Mouse (Mus musculus): ENCODE data around the gene Rere. TPM values are rescaled to one million over a fixed set of nuclear protein-coding genes. Genes with fewer than 3 reads are reported as not detected.
"Not testable (repeated sequence)": the region's sequence is repeated elsewhere in the genome, so short reads cannot be mapped to it uniquely, and the experiment has no call there.

The Rere gene
- total RNA-seq, 1 experiment: 21.7 TPM

GRCm38 (mm10) chr4:150272725-150273124, 8.7 kb upstream of the Rere start:
- H3K36me3 ChIP-seq (ENCODE audit: control insufficient read depth, insufficient read depth, low read length, poor library complexity, severe bottlenecking): no peaks in the 10 kb centered on the region
- H3K4me1 ChIP-seq (ENCODE audit: control insufficient read depth in 2 of 2, insufficient read depth in 2 of 2, low read length in 2 of 2, poor library complexity in 1 of 2): peaks cover 0 to 13% of the 10 kb centered on the region in 2 experiments; a peak in 1 of 4 replicates
- no peak overlapping the region for H3K4me3 ChIP-seq (ENCODE audit: insufficient read depth in 1 of 2, low read depth in 1 of 2, low read length in 2 of 2, poor library complexity in 1 of 2, severe bottlenecking in 1 of 2)
- TF ChIP-seq MAFK (IDR thresholded peaks at IDR 0.05; ENCODE audit: insufficient read depth, low read depth, low read length) (no peak), ZNF384 (IDR thresholded peaks at IDR 0.05; ENCODE audit: low read depth, low read length) (no peak), HCFC1 (IDR thresholded peaks at IDR 0.05; ENCODE audit: borderline replicate concordance, insufficient read depth, low read length) (no peak), ZC3H11A (IDR thresholded peaks at IDR 0.05; ENCODE audit: borderline replicate concordance, low read depth, low read length) (no peak), CHD2 (IDR thresholded peaks at IDR 0.05; ENCODE audit: low read depth, low read length) (no peak)
- no peak overlapping the region for H3K27ac ChIP-seq (ENCODE audit: insufficient read depth, low read depth, low read length, poor library complexity, severe bottlenecking)
- no peak overlapping the region for H3K9ac ChIP-seq (ENCODE audit: insufficient read depth, low read depth, low read length, poor library complexity, severe bottlenecking)
- H3K9me3 ChIP-seq (ENCODE audit: control insufficient read depth, insufficient read depth, low read depth, low read length): no peaks in the 10 kb centered on the region
- no peak for DNase-seq (ENCODE audit: low read depth, low spot score)
- in situ Hi-C loops (cut with MboI; ENCODE audit: low sequenced_read_pairs in 2 of 2, unreplicated experiment in 2 of 2): no loop called here

GRCm38 (mm10) chr4:150275531-150275930, 5.9 kb upstream of the Rere start:
- no peak overlapping the region for H3K4me3 ChIP-seq (ENCODE audit: insufficient read depth in 1 of 2, low read depth in 1 of 2, low read length in 2 of 2, poor library complexity in 1 of 2, severe bottlenecking in 1 of 2)
- TF ChIP-seq HCFC1 (IDR thresholded peaks at IDR 0.05; ENCODE audit: borderline replicate concordance, insufficient read depth, low read length): no peak
- no peak for TF ChIP-seq ZC3H11A (IDR thresholded peaks at IDR 0.05; ENCODE audit: borderline replicate concordance, low read depth, low read length)
- TF ChIP-seq CHD2 (IDR thresholded peaks at IDR 0.05; ENCODE audit: low read depth, low read length): no peak
- no peak for TF ChIP-seq MAFK (IDR thresholded peaks at IDR 0.05; ENCODE audit: insufficient read depth, low read depth, low read length)
- no peak for TF ChIP-seq ZNF384 (IDR thresholded peaks at IDR 0.05; ENCODE audit: low read depth, low read length)
- in situ Hi-C loops (cut with MboI; ENCODE audit: low sequenced_read_pairs in 2 of 2, unreplicated experiment in 2 of 2): no loop called here
- H3K9me3 ChIP-seq (ENCODE audit: control insufficient read depth, insufficient read depth, low read depth, low read length): no peaks in the 10 kb centered on the region
- no peak for DNase-seq (ENCODE audit: low read depth, low spot score)
- no peaks in the 10 kb centered on the region for H3K36me3 ChIP-seq (ENCODE audit: control insufficient read depth, insufficient read depth, low read length, poor library complexity, severe bottlenecking)
- H3K9ac ChIP-seq (ENCODE audit: insufficient read depth, low read depth, low read length, poor library complexity, severe bottlenecking): no peak overlapping the region
- no peak overlapping the region for H3K27ac ChIP-seq (ENCODE audit: insufficient read depth, low read depth, low read length, poor library complexity, severe bottlenecking)
- 0 out of 4 replicates have a peak, but pooled peaks cover 0 to 2% of the 10 kb centered on the region in 2 experiments for H3K4me1 ChIP-seq (ENCODE audit: control insufficient read depth in 2 of 2, insufficient read depth in 2 of 2, low read length in 2 of 2, poor library complexity in 1 of 2)

GRCm38 (mm10) chr4:150279336-150279735, 2.1 kb upstream of the Rere start:
- H3K36me3 ChIP-seq (ENCODE audit: control insufficient read depth, insufficient read depth, low read length, poor library complexity, severe bottlenecking); in situ Hi-C loops (cut with MboI; ENCODE audit: low sequenced_read_pairs in 2 of 2, unreplicated experiment in 2 of 2); H3K9me3 ChIP-seq (ENCODE audit: control insufficient read depth, insufficient read depth, low read depth, low read length); H3K4me3 ChIP-seq (ENCODE audit: insufficient read depth in 1 of 2, low read depth in 1 of 2, low read length in 2 of 2, poor library complexity in 1 of 2, severe bottlenecking in 1 of 2); H3K4me1 ChIP-seq (ENCODE audit: control insufficient read depth in 2 of 2, insufficient read depth in 2 of 2, low read length in 2 of 2, poor library complexity in 1 of 2); H3K9ac ChIP-seq (ENCODE audit: insufficient read depth, low read depth, low read length, poor library complexity, severe bottlenecking); H3K27ac ChIP-seq (ENCODE audit: insufficient read depth, low read depth, low read length, poor library complexity, severe bottlenecking); DNase-seq (ENCODE audit: low read depth, low spot score): not testable (repeated sequence)

- no peak overlapping the region for H3K27ac ChIP-seq (ENCODE audit: insufficient read depth, low read depth, low read length, poor library complexity, severe bottlenecking)
- in situ Hi-C loops (cut with MboI; ENCODE audit: low sequenced_read_pairs in 2 of 2, unreplicated experiment in 2 of 2): no loop called here
Observed at GRCm38 (mm10) chr4:150280002-150280401, 1.4 kb upstream of the Rere start.

GRCm38 (mm10) chr4:150280459-150280858, 987 bp upstream of the Rere start:
- in situ Hi-C loops (cut with MboI; ENCODE audit: low sequenced_read_pairs in 2 of 2, unreplicated experiment in 2 of 2): no loop called here
- Histone ChIP-seq H3K27ac (ENCODE audit: insufficient read depth, low read depth, low read length, poor library complexity, severe bottlenecking) (no peak overlapping the region), H3K9me3 (ENCODE audit: control insufficient read depth, insufficient read depth, low read depth, low read length) (no peaks in the 10 kb centered on the region), H3K4me1 (ENCODE audit: control insufficient read depth in 2 of 2, insufficient read depth in 2 of 2, low read length in 2 of 2, poor library complexity in 1 of 2) (peaks cover 6 to 7% of the 10 kb centered on the region in 2 experiments; a peak in 3 of 4 replicates), H3K9ac (ENCODE audit: insufficient read depth, low read depth, low read length, poor library complexity, severe bottlenecking) (no peak overlapping the region), H3K36me3 (ENCODE audit: control insufficient read depth, insufficient read depth, low read length, poor library complexity, severe bottlenecking) (no peaks in the 10 kb centered on the region), H3K4me3 (ENCODE audit: insufficient read depth in 1 of 2, low read depth in 1 of 2, low read length in 2 of 2, poor library complexity in 1 of 2, severe bottlenecking in 1 of 2) (peak overlapping the region in 1 of 2 experiments; percentile 98; a peak in 2 of 4 replicates)
- DNase-seq (ENCODE audit: low read depth, low spot score): no peak
- no peak for TF ChIP-seq CHD2 (IDR thresholded peaks at IDR 0.05; ENCODE audit: low read depth, low read length)
- no peak for TF ChIP-seq ZNF384 (IDR thresholded peaks at IDR 0.05; ENCODE audit: low read depth, low read length)
- no peak for TF ChIP-seq ZC3H11A (IDR thresholded peaks at IDR 0.05; ENCODE audit: borderline replicate concordance, low read depth, low read length)
- no peak for TF ChIP-seq MAFK (IDR thresholded peaks at IDR 0.05; ENCODE audit: insufficient read depth, low read depth, low read length)

More at GRCm38 (mm10) chr4:150280002-150280401, 1.4 kb upstream of the Rere start:
- no peak for DNase-seq (ENCODE audit: low read depth, low spot score)
- H3K4me3 ChIP-seq (ENCODE audit: insufficient read depth in 1 of 2, low read depth in 1 of 2, low read length in 2 of 2, poor library complexity in 1 of 2, severe bottlenecking in 1 of 2): no peak overlapping the region
- no peak overlapping the region for H3K9ac ChIP-seq (ENCODE audit: insufficient read depth, low read depth, low read length, poor library complexity, severe bottlenecking)
- peaks cover 6 to 7% of the 10 kb centered on the region in 2 experiments; a peak in 3 of 4 replicates for H3K4me1 ChIP-seq (ENCODE audit: control insufficient read depth in 2 of 2, insufficient read depth in 2 of 2, low read length in 2 of 2, poor library complexity in 1 of 2)
- TF ChIP-seq ZNF384 (IDR thresholded peaks at IDR 0.05; ENCODE audit: low read depth, low read length) (no peak), HCFC1 (IDR thresholded peaks at IDR 0.05; ENCODE audit: borderline replicate concordance, insufficient read depth, low read length) (no peak), ZC3H11A (IDR thresholded peaks at IDR 0.05; ENCODE audit: borderline replicate concordance, low read depth, low read length) (no peak), MAFK (IDR thresholded peaks at IDR 0.05; ENCODE audit: insufficient read depth, low read depth, low read length) (no peak), CHD2 (IDR thresholded peaks at IDR 0.05; ENCODE audit: low read depth, low read length) (no peak)
- H3K9me3 ChIP-seq (ENCODE audit: control insufficient read depth, insufficient read depth, low read depth, low read length): no peaks in the 10 kb centered on the region
- no peaks in the 10 kb centered on the region for H3K36me3 ChIP-seq (ENCODE audit: control insufficient read depth, insufficient read depth, low read length, poor library complexity, severe bottlenecking)
